Mouse (Mus musculus) neural tube, embryonic 14.5 days (tissue): ENCODE data around the gene B3gat3. TPM values are rescaled to one million over a fixed set of nuclear protein-coding genes. Genes with fewer than 3 reads are reported as not detected.

Experiments used
- microRNA-seq: library from miRNA; unstranded; fragments of <30 nt; microRNA quantifications from one replicate; pipeline ENCODE4, GENCODE M21; 2016
- polyA plus RNA-seq: library from polyadenylated mRNA; unstranded; fragments of >200 nt; fragmentation: Nextera tagmentation; extraction: Ambion mirVana; gene quantifications from 2 replicates; pipeline ENCODE4 v1.2.1, GENCODE M21; 2014

B3gat3 gene
- polyA plus RNA-seq, 1 experiment from 2014 or later: 66.3 TPM

Small RNAs within 50 kb of the gene (microRNA-seq; reads per million reads assigned to microRNA genes)
- not detected for gene Mir5136

Other genes starting within 250 kb of the B3gat3 start
- 145 and 163 TPM in 2 replicates for gene Slc3a2, start 197.0 kb upstream of the B3gat3 start, polyA plus RNA-seq
- gene Wdr74, start 184.5 kb upstream of the B3gat3 start, polyA plus RNA-seq: 88.5 and 91.5 TPM in 2 replicates
- gene 1700092M07Rik, start 179.7 kb upstream of the B3gat3 start, polyA plus RNA-seq: 1.8 and 2.6 TPM in 2 replicates
- 115 and 120 TPM in 2 replicates for gene Stx5a, start 179.0 kb upstream of the B3gat3 start, polyA plus RNA-seq
- gene Nxf1, start 163.3 kb upstream of the B3gat3 start, polyA plus RNA-seq: 120 and 140 TPM in 2 replicates
- gene Tmem223, start 149.4 kb upstream of the B3gat3 start, polyA plus RNA-seq: 223 and 263 TPM in 2 replicates
- gene Tmem179b, start 145.9 kb upstream of the B3gat3 start, polyA plus RNA-seq: 25.9 and 32.7 TPM in 2 replicates
- gene Taf6l, start 134.0 kb upstream of the B3gat3 start, polyA plus RNA-seq: 17.7 and 19.0 TPM in 2 replicates
- 141 and 153 TPM in 2 replicates for gene Polr2g, start 121.8 kb upstream of the B3gat3 start, polyA plus RNA-seq
- gene Zbtb3, start 117.8 kb upstream of the B3gat3 start, polyA plus RNA-seq: 7.1 and 7.7 TPM in 2 replicates
- gene Ttc9c, start 101.0 kb upstream of the B3gat3 start, polyA plus RNA-seq: 52.2 and 54.3 TPM in 2 replicates
- gene Hnrnpul2, start 100.4 kb upstream of the B3gat3 start, polyA plus RNA-seq: 9.1 and 9.5 TPM in 2 replicates
- not detected in 2 replicates for gene AC129217.1, start 90.6 kb upstream of the B3gat3 start, polyA plus RNA-seq
- gene Bscl2, start 82.9 kb upstream of the B3gat3 start, polyA plus RNA-seq: 86.3 and 94.5 TPM in 2 replicates
- 459 and 608 TPM in 2 replicates for gene Gng3, start 81.2 kb upstream of the B3gat3 start, polyA plus RNA-seq
- 0.99 and 1.3 TPM in 2 replicates for gene Lrrn4cl, start 69.6 kb upstream of the B3gat3 start, polyA plus RNA-seq
- 135 and 142 TPM in 2 replicates for gene Ubxn1, start 48.9 kb upstream of the B3gat3 start, polyA plus RNA-seq
- gene Uqcc3, start 39.5 kb upstream of the B3gat3 start, polyA plus RNA-seq: 63.2 and 64.1 TPM in 2 replicates
- 30.8 and 31.7 TPM in 2 replicates for gene Lbhd1, start 36.6 kb upstream of the B3gat3 start, polyA plus RNA-seq
- gene Gm49403, start 36.4 kb upstream of the B3gat3 start, polyA plus RNA-seq: not detected in 2 replicates
- 39.0 and 48.9 TPM in 2 replicates for gene 1810009A15Rik, start 31.5 kb upstream of the B3gat3 start, polyA plus RNA-seq
- 0.39 TPM in 1 of 2 replicates, not detected in the other for gene Gm49416, start 31.4 kb upstream of the B3gat3 start, polyA plus RNA-seq
- gene Ints5, start 27.4 kb upstream of the B3gat3 start, polyA plus RNA-seq: 22.0 and 30.3 TPM in 2 replicates
- 69.9 and 92.2 TPM in 2 replicates for gene Ganab, start 22.3 kb upstream of the B3gat3 start, polyA plus RNA-seq
- 1.1 and 1.7 TPM in 2 replicates for gene Rom1, start 9.0 kb downstream of the B3gat3 start, polyA plus RNA-seq
- gene Eml3, start 9.2 kb downstream of the B3gat3 start, polyA plus RNA-seq: 6.2 and 8.7 TPM in 2 replicates
- 29.1 and 33.7 TPM in 2 replicates for gene Mta2, start 21.5 kb downstream of the B3gat3 start, polyA plus RNA-seq
- gene Tut1, start 33.5 kb downstream of the B3gat3 start, polyA plus RNA-seq: 20.4 and 25.3 TPM in 2 replicates
- gene Eef1g, start 46.7 kb downstream of the B3gat3 start, polyA plus RNA-seq: 297 and 333 TPM in 2 replicates
- gene Ahnak, start 68.9 kb downstream of the B3gat3 start, polyA plus RNA-seq: 2.7 and 3.7 TPM in 2 replicates
- gene Scgb1a1, start 167.6 kb downstream of the B3gat3 start, polyA plus RNA-seq: not detected in 2 replicates
- gene Asrgl1, start 215.3 kb downstream of the B3gat3 start, polyA plus RNA-seq: 22.3 and 31.3 TPM in 2 replicates